Mouse (Mus musculus) embryo, embryonic 9.5 days (tissue): ENCODE measurements around the gene Pcdh9.

ENCODE experiments used
- DNase-seq: peaks from one replicate; pipeline ENCODE4 v3.0.0-alpha.2; 2017; ENCODE audit errors: extremely low spot score

Gene Pcdh9

GRCm38 (mm10) chr14:93890519-93891370 is at the start of gene Pcdh9:
Gene Pcdh9, minus strand, starts transcription at chr14:93890679.
- DNase-seq, result peak; percentile 91

DNA sequence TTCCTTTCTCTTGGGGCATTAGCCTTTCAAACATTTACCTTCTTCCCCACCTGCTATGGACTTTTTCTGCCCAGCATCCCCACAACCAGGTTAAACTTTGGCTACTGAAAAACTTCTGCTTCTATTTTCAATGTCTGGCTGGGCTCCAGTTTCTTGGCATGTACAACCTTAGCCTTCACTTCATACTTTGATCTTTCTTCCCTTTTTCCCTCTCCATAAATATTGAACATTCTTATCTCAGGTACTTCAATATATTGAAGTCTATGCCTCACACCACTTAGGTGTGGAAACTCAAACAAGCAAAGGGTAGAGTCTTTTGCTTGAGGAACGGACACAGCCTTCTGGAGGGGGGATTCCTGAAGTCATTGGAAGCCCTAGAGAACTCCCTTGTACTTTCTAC is 16.4 kb upstream of the Pcdh9 start:
- no peak for DNase-seq

GRCm38 (mm10) chr14:93898533-93898932 is 8.1 kb upstream of the Pcdh9 start:
- DNase-seq, result peak; percentile 15

DNA sequence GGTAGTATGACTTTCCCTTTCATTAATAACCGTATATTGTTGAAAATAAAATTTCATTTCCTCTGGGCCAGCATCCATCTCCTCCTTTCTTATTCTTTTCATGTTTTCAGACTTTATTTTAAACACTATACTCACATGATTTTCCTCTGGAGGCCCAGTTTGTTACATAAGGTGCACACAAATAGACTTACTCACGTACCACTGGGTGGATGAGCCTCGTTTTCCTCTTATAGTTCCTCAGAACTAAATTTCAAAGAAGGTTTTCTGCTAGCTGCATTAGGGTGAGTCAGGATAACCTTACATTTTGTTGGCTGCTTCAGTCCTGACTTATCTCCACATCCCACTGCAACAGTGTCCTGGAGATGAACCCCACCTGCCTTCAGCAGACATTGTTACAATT is 4.7 kb upstream of the Pcdh9 start:
- no peak for DNase-seq

DNA sequence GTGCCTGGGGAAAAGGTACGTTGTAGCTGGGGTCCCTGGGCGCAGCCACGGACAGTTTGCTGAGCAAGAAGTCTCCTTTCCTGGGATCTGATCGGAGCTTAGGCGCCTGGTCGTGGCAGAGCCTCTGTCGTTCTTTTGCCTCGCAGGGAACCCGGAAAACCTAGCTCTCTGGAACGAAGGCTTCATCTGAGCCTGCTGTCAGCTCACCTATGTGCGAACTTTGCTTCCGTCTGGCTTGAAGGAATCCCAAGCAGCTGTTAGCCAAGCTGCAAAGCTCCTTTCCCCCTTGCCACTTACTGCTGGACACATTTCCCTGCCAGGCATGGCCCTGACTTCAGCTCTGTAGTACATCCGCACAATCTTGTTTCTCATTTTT is 880 bp upstream of the Pcdh9 start:
- DNase-seq, result no peak

GRCm38 (mm10) chr14:93889839-93890518 is 500 bp downstream of the Pcdh9 start:
- peak; percentile 32 for DNase-seq

DNA sequence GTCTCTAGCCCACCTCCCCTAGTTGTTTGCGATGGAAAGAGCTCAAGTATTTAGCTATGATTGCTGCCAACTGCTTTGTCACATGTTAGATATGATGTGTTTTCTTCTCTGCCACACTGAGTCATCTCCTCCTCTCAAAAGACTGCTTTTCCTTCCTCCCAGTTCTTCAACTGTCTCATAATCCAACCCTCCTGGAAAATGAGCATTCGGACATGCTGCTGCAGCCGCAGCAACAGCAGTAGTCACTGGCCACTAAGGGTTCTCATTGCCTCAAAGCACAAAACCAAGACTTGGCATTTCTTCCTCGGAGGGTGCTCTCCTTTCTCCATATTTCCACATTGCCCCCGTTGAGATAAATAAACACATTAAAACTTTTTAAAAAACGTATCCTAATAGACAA is 1.2 kb downstream of the Pcdh9 start:
- no peak for DNase-seq

- DNase-seq, result no peak
Measured at GRCm38 (mm10) chr14:93888346-93888745, 2.1 kb downstream of the Pcdh9 start.

DNA sequence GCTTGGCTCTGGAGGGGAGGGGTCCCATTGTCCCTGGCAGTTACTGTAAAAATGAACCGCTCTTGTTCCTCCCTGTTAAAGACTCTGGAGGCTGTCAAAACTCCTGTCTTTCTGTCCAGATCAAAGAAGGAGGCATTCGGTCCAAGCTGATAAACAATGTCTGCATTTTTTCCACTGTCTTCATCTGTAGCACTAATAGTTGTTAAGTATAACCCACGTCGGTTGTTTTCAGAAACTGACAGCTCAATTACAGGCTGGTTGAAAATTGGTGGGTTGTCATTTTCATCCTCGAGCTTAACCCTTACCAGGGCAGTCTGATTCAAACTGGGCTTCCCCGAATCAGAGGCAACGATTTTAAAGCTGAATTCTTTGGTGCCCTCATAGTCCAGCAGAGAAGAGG is 3.4 kb downstream of the Pcdh9 start:
- no peak for DNase-seq

GRCm38 (mm10) chr14:93885551-93886084 is 4.9 kb downstream of the Pcdh9 start:
- no peak for DNase-seq

DNA sequence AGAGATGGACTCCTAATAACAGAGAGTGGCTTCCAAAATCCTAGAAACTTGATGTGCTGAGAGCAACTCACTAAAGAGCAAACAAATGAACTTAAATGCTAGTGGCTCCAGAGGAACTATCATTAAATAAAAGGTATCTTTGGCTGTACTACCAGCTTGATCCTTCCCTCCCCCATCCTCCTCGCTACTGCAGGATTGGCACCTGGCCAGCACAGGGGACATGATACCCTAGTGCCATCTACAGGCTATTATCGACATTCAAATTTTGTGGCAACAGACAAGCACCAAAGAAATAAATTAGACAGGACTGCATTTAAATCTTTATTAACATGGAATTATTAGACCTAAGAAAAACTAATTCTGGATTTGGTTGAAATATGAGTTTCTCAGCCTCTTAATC is 6.0 kb downstream of the Pcdh9 start:
- peak; percentile 49 for DNase-seq

GRCm38 (mm10) chr14:93880071-93880470 is 10.4 kb downstream of the Pcdh9 start:
- DNase-seq, result no peak

- no peak for DNase-seq
Measured at GRCm38 (mm10) chr14:93875968-93876367, 14.5 kb downstream of the Pcdh9 start.

- DNase-seq, result no peak
Measured at GRCm38 (mm10) chr14:93868211-93868610, 22.3 kb downstream of the Pcdh9 start.

- no peak for DNase-seq
Measured at GRCm38 (mm10) chr14:93858069-93858468, 32.4 kb downstream of the Pcdh9 start.

GRCm38 (mm10) chr14:93846091-93846677 is 44.3 kb downstream of the Pcdh9 start:
- DNase-seq, result no peak

GRCm38 (mm10) chr14:93842686-93843288 is 47.7 kb downstream of the Pcdh9 start:
- DNase-seq, result no peak

GRCm38 (mm10) chr14:93832511-93832910 is 58.0 kb downstream of the Pcdh9 start:
- DNase-seq, result no peak

DNA sequence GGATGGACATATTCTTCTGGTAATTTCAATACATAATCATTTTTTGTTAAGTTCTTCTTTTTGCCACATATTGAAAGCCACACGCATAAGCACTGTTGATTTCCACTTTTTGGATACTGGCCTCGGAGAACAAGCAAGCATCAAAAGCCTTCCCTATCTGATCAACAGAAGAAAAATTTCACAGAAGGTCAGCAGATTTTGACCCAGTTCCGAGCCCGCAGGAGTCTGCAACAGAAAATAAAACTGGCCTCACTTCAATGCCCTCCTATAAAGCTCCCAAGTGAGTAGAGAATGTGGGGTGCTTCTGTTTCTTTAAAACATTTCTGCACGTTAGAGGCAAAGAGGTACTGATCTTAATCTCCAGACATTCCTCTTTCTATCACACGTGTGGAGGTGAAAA is 63.3 kb downstream of the Pcdh9 start:
- no peak for DNase-seq

DNA sequence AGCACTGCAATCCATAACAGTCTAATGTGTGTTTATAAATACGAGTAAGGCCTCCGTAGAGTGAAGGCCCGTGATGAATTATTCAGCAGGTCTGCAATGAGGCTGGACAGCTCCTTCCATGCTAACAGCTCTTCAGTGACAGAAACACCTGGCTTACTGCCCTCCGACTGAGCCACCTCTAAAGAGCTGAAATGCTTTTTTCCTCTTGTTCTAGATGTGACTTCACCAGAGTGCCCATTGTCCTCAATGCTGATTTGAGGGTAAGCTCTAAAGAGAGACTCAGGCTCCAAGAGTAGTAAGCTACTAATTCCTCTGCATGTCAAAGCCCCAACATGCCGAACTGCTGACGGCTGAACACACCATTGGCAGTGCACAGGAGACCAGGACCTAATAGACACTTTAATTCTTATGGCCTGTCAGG is 64.4 kb downstream of the Pcdh9 start:
- no peak for DNase-seq

DNA sequence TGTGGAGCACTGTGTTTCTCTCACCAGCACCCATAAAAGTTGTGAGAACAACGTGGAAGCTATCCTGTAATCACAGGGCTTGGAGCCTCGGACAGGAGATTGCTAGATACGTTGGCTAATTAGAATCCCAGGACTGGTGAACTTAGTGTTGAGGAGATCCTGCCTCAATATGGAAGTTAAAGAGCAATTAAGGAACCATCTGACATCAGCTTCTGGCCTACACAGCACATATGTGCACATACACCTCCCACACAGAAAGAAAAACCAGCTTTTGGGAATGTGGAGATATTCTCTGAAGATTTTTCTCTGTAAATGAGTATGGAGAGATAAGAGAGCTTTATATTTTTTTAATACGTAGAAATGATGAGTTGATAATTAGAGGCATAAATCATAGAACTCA is 71.6 kb downstream of the Pcdh9 start:
- DNase-seq, result no peak

DNA sequence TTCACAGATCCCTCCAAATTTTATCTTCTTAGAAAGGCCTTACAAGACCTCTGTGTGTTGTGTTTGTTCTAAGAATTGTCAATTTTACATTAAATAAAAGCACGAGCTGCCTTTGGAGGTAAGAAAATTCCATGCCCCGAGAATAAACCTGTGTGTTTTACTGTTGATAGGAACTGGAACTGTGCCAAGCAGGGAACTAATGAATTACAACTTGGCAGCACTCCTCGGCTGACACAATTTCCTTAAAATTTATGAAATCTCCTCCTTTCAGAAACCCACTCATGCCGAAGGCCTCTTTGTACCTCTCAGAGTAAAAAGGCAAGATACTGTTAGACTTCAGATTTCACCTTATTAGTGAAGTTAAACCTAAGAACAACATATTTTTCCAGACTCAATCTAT is 72.9 kb downstream of the Pcdh9 start:
- no peak for DNase-seq
